Mouse (Mus musculus) CD4-positive, CD25-positive, alpha-beta regulatory T cell, adult 4 months (primary cell): ENCODE measurements at regions not wholly inside any gene's neighbourhood (a gene's known extent, or its start where the extent isn't known, plus 50 kb on each side); places are given as distances from the start of the nearest gene placed in this dataset.
A peak's percentile ranks its signal among the peaks of the same experiment; 100 is the strongest.

Source experiments
- ATAC-seq: one replicate; pipeline ENCODE4 v1.8.0; 2017

- ATAC-seq = peak; percentile 19
Measured at GRCm38 (mm10) chr5:124953000-124953399, 50.0 kb upstream of the Rflna start.
